Mouse (Mus musculus) testis, adult 2 months (tissue): Measurements from ENCODE around the gene Cldn24.

Experiments
- CTCF ChIP-seq: fragments of 200-500 bp; IDR thresholded peaks from 2 replicates; pipeline ENCODE4 v1.5.1; 2012; ENCODE audit warnings: low read depth, mild to moderate bottlenecking, inconsistent platforms, low read length, moderate library complexity; ENCODE audit not compliant: control insufficient read depth, insufficient read depth, insufficient replicate concordance
- POLR2A ChIP-seq: fragments of 200-500 bp; IDR thresholded peaks from 2 replicates; pipeline ENCODE4 v1.6.1; 2012; ENCODE audit warnings: low read depth, mild to moderate bottlenecking, inconsistent platforms, low read length, moderate library complexity; ENCODE audit not compliant: control insufficient read depth

- TF ChIP-seq POLR2A, result no peak
- TF ChIP-seq CTCF, result no peak
Observed at GRCm38 (mm10) chr8:47847931-47848330, 26.0 kb downstream of the Cldn24 start.
